Mouse (Mus musculus) fat pad, adult 2 months (tissue): ENCODE data around the gene Gm4869.
"Not testable (repeated sequence)": the region's sequence is repeated elsewhere in the genome, so short reads cannot be mapped to it uniquely, and the experiment has no call there.

Experiments used
- DNase-seq: peaks from one replicate; pipeline ENCODE4 v3.0.0-alpha.2; 2011; ENCODE audit warnings: low read depth, low spot score; ENCODE audit errors: extremely low read depth

The Gm4869 gene

DNA sequence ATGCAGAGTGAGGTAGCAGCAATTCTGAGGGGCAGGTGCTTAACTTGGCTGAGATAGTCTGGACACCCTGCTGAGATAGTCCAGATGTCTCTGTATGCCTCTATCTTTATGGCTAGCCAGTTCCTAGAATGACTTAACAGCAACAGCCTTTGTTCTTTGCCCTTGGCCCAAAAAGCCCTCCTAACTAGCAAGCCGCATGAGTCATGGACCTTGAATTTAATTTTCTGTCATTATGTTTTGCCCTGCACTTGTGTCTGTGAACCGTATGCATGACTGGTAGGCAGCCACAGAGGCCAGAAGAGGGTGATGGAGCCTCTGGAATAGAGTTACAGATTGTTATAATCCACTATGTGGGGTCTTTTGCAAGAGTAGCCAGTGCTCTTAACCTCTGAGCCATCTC lies 17.7 kb downstream of the Gm4869 start:
- DNase-seq: not testable (repeated sequence)

- no peak for DNase-seq
Measured at GRCm38 (mm10) chr5:140464943-140465342, 19.5 kb downstream of the Gm4869 start.

GRCm38 (mm10) chr5:140472336-140472735 lies 26.9 kb downstream of the Gm4869 start:
- no peak for DNase-seq

DNA sequence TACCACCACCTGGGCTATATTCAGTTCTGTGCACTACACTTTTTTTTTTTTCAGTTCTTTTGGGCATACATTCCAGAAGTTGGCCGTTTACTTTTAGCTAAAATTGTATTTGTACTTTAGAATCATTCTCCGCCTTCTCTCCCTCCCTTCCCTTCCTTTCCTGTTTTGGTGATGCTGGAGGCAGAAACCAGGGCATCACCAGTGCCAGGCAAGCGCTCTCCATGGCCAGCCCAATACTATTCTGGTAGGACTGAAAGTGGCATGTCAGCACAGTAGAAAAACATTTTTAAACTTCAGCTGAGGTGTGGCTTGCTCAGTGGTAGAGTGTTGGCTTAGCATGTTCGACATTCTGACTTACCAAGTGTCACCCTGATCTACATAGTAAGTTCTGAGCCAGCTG lies 36.0 kb downstream of the Gm4869 start:
- DNase-seq: no peak

DNA sequence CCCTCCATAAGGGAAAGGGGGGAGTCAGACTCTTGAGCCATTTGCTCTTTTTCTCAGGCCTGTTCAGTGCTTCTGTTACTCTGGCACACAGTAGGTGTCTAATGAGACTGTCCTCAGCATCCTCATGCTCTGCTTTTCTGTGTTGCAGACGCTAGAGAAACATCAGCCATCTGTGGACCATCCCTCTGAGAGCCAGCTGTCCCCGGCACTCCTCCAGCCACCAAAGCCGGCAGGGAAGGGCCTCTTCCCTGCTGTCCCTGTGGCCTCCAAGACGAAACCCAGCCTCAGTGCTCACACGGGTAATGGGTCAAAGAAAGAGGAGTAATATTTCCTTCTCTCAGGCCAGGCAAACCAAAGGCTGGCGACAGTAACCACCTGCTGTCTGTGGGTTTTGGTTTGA lies 45.7 kb downstream of the Gm4869 start:
- DNase-seq: no peak

DNA sequence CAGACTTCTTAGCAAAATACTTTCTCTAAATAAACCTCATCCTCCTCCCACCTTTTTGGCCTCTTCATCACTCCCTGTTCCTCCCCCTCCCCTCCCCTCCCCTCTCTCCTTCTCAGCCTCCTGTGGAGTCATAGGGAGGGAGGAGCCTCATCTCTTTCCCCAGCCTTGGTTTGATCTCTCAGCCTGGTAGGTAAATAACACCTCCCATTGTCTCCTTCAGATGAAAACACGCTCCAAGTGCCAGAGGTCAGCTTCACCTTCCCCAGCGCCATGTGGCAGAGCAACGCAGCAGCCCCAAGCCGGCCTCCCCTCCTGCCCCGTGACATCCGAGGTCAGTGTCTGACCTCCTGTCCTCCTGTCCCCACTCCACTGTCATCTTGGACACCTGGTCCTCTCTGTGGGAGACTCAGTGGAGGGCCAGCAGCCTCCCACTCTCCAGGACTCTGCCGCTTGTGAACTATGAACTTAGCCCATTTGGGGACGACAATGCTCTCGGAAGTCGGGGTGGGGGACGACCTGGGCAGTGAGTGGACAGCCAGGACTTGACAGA lies 47.3 kb downstream of the Gm4869 start:
- DNase-seq: no peak

- DNase-seq: no peak
Measured at GRCm38 (mm10) chr5:140498176-140498575, 52.7 kb downstream of the Gm4869 start.

DNA sequence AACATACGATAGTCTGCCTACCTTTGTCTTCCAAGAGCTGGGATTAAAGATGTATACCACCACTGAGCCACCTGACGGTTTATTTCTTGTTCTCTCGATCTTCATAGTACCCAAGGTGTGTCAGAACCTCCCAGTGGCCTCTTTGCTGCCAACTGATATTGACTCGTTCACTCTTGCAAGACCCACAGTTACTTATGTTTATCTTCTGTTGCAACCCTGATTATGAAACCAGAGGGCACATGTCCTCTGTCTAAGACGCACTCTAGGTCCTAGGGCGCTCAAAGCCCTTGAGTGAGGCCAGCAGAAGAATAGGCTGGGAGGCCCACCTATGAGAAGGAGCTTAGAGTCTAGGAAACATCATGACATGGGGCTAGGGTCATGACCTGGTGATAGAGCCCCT lies 55.3 kb downstream of the Gm4869 start:
- no peak for DNase-seq

GRCm38 (mm10) chr5:140501982-140502836 lies 56.8 kb downstream of the Gm4869 start:
- no peak for DNase-seq

DNA sequence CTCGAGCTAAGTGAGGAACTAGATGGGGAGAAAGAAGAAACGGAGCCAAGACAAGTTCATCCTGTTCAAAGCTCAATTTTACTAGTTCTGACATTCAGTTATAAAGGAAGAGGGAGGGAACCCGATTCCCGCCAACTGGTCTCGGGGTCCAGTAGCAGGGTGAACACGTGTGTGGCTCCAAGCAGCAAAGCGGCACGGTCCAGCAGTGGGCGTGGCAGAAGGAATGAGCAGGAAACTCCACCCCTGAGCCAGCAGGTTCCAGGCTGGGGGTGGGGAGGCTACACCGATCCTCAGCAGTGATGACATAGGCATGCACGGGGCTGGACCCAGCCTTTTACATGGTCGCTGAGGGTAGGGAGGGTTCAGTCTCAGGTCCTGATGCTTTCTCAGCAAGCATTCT lies 57.5 kb downstream of the Gm4869 start:
- not testable (repeated sequence) for DNase-seq

DNA sequence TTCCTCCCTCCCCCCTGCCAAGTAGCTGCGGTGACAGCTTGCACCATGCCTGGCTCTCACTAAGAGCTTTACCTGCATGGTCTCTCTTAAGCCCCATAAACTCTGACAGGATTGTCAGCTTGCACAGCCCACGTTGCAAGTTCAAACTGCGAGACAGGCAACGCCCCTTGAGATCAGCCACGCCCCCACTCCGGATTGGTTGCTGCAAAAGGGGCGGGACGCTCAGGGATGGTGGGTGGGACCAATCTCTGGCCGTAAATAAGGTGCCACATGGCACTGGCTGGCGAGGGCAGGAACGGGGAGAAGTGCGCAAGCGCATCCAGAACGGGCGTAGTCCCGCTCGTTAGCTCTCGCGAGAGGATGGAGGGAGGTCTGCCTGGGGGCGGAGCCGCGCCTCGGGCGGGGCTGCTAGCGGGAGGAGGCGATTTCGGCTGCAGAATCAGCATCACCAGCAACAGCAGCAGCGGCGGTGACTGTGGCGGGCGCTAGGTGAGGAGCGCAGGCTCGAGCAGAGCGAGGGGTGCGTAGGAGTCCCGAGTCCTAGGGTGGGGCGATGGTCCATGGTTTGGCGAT lies 59.8 kb downstream of the Gm4869 start, which contains the start of gene Chst12:
Gene Chst12, plus strand, starts transcription at position 343 of the 573 bp plus-strand sequence.
- DNase-seq: peak; percentile 71

DNA sequence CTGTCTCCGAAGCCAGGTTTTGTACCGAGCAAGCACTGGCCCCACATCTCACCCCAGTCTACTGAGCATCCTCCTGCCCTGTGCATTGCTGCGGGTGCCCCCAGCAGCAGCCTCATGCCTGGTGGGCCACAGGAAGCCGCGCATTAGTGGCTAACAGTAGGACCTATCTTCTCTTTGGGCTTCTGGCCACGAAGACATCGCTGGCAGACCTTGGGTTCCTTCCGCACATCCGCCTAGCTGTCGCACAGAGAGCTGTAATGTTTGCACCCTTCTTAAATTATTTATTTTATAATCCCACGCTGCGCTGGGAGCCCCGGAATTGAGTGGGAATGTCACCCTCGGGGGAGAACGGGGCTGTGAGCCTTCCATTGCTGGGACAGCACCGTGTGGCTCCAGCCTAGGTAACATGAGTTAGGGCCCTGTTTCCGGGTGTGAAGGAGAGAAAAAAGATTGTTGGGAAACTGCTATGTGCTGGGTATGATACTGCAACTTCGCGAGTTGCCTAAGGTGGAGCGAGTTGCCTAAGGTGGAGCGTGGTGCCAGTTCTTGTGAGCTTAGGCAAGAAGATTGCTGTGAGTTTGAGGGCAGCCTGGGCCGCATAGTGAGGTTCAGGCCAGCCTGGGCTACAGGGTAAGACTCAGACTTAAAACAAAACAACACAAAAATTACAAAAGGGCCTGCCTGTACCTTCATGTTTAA lies 60.8 kb downstream of the Gm4869 start:
- DNase-seq: no peak

GRCm38 (mm10) chr5:140507466-140508208 lies 62.2 kb downstream of the Gm4869 start:
- no peak for DNase-seq

GRCm38 (mm10) chr5:140508686-140509085 lies 63.2 kb downstream of the Gm4869 start:
- no peak for DNase-seq

DNA sequence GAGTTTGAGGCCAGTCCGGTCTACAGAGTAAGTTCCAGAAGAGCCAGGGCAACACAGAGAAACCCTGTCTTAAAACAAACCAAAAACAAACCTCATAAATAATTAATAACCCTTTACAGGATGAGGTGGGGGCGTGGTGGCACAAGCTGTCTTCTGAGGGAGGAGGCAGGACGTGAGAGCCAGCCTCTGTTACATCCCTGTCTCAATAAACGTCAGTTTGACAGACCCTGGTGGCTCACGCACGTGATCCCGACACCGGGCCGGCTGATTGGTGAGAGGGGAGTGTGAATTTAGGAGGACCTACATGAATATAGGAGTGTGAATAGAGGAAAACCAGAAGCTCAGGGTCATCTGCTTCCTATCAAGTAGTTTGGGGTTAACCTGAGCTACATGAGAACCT lies 63.8 kb downstream of the Gm4869 start:
- DNase-seq: no peak

- no peak for DNase-seq
Measured at GRCm38 (mm10) chr5:140510012-140511000, 64.9 kb downstream of the Gm4869 start.

GRCm38 (mm10) chr5:140513921-140514320 lies 68.5 kb downstream of the Gm4869 start:
- no peak for DNase-seq

- DNase-seq: no peak
Measured at GRCm38 (mm10) chr5:140514799-140515486, 69.5 kb downstream of the Gm4869 start.
